Mouse (Mus musculus): ENCODE measurements around the gene Pxn.

DNA sequence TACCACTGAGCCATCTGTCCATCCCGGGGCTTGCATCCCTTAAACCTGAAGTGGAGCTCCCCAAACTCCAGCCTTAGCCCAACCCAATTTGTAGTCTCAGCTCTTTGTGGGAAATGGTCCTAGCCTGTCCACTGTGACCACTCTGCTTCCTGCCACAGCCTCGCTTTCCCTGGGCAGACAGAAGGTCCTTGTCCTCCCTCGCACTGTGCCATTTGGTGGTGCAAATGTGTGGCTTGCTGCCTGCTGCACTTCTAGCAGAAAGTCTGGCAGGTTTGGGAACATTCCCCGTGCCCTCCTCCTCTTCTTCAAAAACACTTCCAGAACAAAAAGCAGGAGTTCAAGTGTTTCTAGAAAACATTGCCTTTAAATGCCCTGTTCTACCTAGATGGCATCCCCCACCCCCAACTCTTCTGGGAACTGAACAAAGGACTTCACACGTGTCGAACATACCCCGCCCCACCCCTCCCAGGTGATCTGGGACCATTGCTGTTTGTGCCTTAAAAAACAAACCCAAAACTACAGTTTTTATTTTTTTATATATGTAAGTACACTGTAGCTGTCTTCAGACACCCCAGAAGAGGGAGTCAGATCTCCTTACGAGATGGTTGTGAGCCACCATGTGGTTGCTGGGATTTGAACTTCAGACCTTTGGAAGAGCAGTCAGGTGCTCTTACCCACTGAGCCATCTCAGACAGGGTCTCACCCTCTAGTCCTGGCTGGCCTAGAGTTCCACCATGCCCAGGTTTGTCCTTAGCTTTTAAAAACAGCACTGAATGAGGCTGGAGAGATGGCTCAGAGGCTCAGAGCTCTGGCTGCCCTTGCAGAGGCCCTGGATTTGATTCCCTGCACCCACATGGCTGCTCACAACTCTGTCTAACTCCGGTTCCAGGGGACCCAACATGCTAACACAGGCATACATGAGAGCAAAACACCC is 7.9 kb upstream of the Pxn start:
- TF ChIP-seq CTCF (IDR thresholded peaks at IDR 0.05) (no peak), EP300 (IDR thresholded peaks at IDR 0.05) (no peak)

Data from lung, postnatal 0 days (tissue).